Mouse (Mus musculus) liver, adult 2 months (tissue): ENCODE results near the gene Mlh3.

ENCODE experiments used
- CTCF ChIP-seq: fragments of 200-500 bp; IDR thresholded peaks from 2 replicates; pipeline ENCODE4 v1.5.1; 2011; ENCODE audit warnings: low read depth, low read length, control low read depth
- POLR2A ChIP-seq: fragments of 200-500 bp; IDR thresholded peaks from 2 replicates; pipeline ENCODE4 v1.6.1; 2011; ENCODE audit warnings: low read length, control low read depth; ENCODE audit not compliant: insufficient read depth; ENCODE audit errors: extremely low read depth

- TF ChIP-seq POLR2A (no peak), CTCF (no peak)
Observed at GRCm38 (mm10) chr12:85264531-85264930, 5.9 kb downstream of the Mlh3 start.
